Mouse (Mus musculus) lung, embryonic 14.5 days (tissue): Measurements from ENCODE around the gene Btbd2. TPM values are rescaled to one million over a fixed set of nuclear protein-coding genes. Genes with fewer than 3 reads are reported as not detected.

ENCODE experiments used
- ATAC-seq: fragments of 200-750 bp; cut with Nextera tagmentation; 2 replicates; pipeline ENCODE4 v1.8.0; 2017; ENCODE audit warnings: mild to moderate bottlenecking, moderate TSS enrichment, moderate library complexity; ENCODE audit not compliant: insufficient read depth
- DNase-seq: peaks from one replicate; pipeline ENCODE4 v3.0.0-alpha.2; 2015
- H3K27ac ChIP-seq: fragments of 300-500 bp; sonication (generic); 2 replicates; pipeline ENCODE4 v1.5.1; 2014; ENCODE audit warnings: low read depth, mild to moderate bottlenecking, moderate library complexity
- H3K27me3 ChIP-seq: fragments of 300-500 bp; sonication (generic); 2 replicates; pipeline ENCODE4 v1.6.1; 2014; ENCODE audit warnings: low read length, control low read depth; ENCODE audit not compliant: insufficient read depth
- H3K36me3 ChIP-seq: fragments of 300-500 bp; sonication (generic); 2 replicates; pipeline ENCODE4 v1.6.1; 2014; ENCODE audit warnings: control low read depth; ENCODE audit not compliant: insufficient read depth
- H3K4me1 ChIP-seq: fragments of 300-500 bp; sonication (generic); 2 replicates; pipeline ENCODE4 v1.6.1; 2014; ENCODE audit warnings: antibody characterized with exemption, control low read depth; ENCODE audit not compliant: insufficient read depth
- H3K4me2 ChIP-seq: fragments of 300-500 bp; sonication (generic); 2 replicates; pipeline ENCODE4 v1.6.1; 2014; ENCODE audit warnings: mild to moderate bottlenecking
- H3K4me3 ChIP-seq: fragments of 300-500 bp; sonication (generic); 2 replicates; pipeline ENCODE4 v1.5.1; 2014; ENCODE audit warnings: low read depth, low read length
- H3K9ac ChIP-seq: fragments of 300-500 bp; sonication (generic); 2 replicates; pipeline ENCODE4 v1.6.1; 2014
- H3K9me3 ChIP-seq: fragments of 300-500 bp; sonication (generic); 2 replicates; pipeline ENCODE4 v1.6.1; 2016; ENCODE audit warnings: low read depth, low read length, control low read depth
- CTCF ChIP-seq: IDR thresholded peaks from 2 replicates; pipeline ENCODE4 v1.5.1; 2016; ENCODE audit warnings: antibody characterized with exemption, low read depth
- WGBS: fragments of 180-500 bp; shearing (Covaris S2); extraction: QIAGEN DNeasy Blood & Tissue Kit; methylation state at CpG from one replicate; pipeline ENCODE4 v1.1.7; 2014; 5-methylcytosine and 5-hydroxymethylcytosine counted together
- polyA plus RNA-seq: library from polyadenylated mRNA; unstranded; fragments of >200 nt; fragmentation: Nextera tagmentation; extraction: Ambion mirVana; gene quantifications from 2 replicates; pipeline ENCODE4 v1.2.1, GENCODE M21; 2014

Btbd2 gene
- polyA plus RNA-seq, 1 experiment from 2014 or later, result 101 TPM

GRCm38 (mm10) chr10:80701721-80702535, 45.1 kb upstream of the Btbd2 start, which contains the start of the genes Mob3a and Izumo4:
TSS of gene Mob3a (minus strand) at chr10:80701977.
TSS of gene Izumo4 (plus strand) at chr10:80702184.
- H3K4me1 ChIP-seq, result peaks cover 12% of the 10 kb centered on the region
- peaks cover 19% of the 10 kb centered on the region for H3K36me3 ChIP-seq
- peak within 1 kb of the TSS; percentile 68 for H3K9ac ChIP-seq
- H3K4me3 ChIP-seq, result peak within 1 kb of the TSS; percentile 59
- DNase-seq (peak; percentile 99), ATAC-seq (peak; percentile 97)
- peak within 1 kb of the TSS; percentile 58 for H3K27ac ChIP-seq
- H3K27me3 ChIP-seq, result no peaks in the 10 kb centered on the region
- peak; percentile 24; the same call in 1 of the 2 replicates for TF ChIP-seq CTCF
- H3K4me2 ChIP-seq, result peak within 1 kb of the TSS; percentile 80
- under 1% methylated on average over 59 of the region's 59 CpGs for WGBS
- H3K9me3 ChIP-seq, result no peaks in the 10 kb centered on the region

GRCm38 (mm10) chr10:80700732-80701131, 43.9 kb upstream of the Btbd2 start:
- no peaks in the 10 kb centered on the region for H3K9me3 ChIP-seq
- no peaks in the 10 kb centered on the region for H3K27me3 ChIP-seq
- peaks cover 17% of the 10 kb centered on the region for H3K4me1 ChIP-seq
- TF ChIP-seq CTCF, result no peak
- H3K27ac ChIP-seq, result no peak overlapping the region
- H3K36me3 ChIP-seq, result peaks cover 7% of the 10 kb centered on the region; the same call in 1 of the 2 replicates
- peak overlapping the region; percentile 59 for H3K4me3 ChIP-seq
- peak overlapping the region; percentile 80 for H3K4me2 ChIP-seq
- no peak for DNase-seq
- no peak for ATAC-seq
- peak overlapping the region; percentile 68 for H3K9ac ChIP-seq
- WGBS, result 36% methylated on average over 4 of the region's 4 CpGs

GRCm38 (mm10) chr10:80700038-80700504, 43.2 kb upstream of the Btbd2 start:
- H3K4me3 ChIP-seq, result peak overlapping the region; percentile 59; the same call in 1 of the 2 replicates
- 0 out of 2 replicates have a peak, but pooled peaks cover 5% of the 10 kb centered on the region for H3K36me3 ChIP-seq
- H3K4me2 ChIP-seq, result peak overlapping the region; percentile 80
- no peak for TF ChIP-seq CTCF
- peaks cover 22% of the 10 kb centered on the region for H3K4me1 ChIP-seq
- H3K9me3 ChIP-seq, result no peaks in the 10 kb centered on the region
- H3K9ac ChIP-seq, result no peak overlapping the region
- no peak overlapping the region for H3K27ac ChIP-seq
- 82% methylated on average over 7 of the region's 7 CpGs for WGBS
- H3K27me3 ChIP-seq, result no peaks in the 10 kb centered on the region
- DNase-seq (no peak), ATAC-seq (no peak)

- peaks cover 22% of the 10 kb centered on the region for H3K4me1 ChIP-seq
- H3K9ac ChIP-seq, result no peak overlapping the region
- no peak overlapping the region for H3K4me2 ChIP-seq
- no peak for ATAC-seq
- no peak for TF ChIP-seq CTCF
- no peak overlapping the region for H3K27ac ChIP-seq
- WGBS, result 87% methylated on average over 9 of the region's 9 CpGs
- H3K4me3 ChIP-seq, result no peak overlapping the region
- DNase-seq, result no peak
- H3K27me3 ChIP-seq, result no peaks in the 10 kb centered on the region
- peaks cover 16% of the 10 kb centered on the region; the same call in 1 of the 2 replicates for H3K36me3 ChIP-seq
- H3K9me3 ChIP-seq, result no peaks in the 10 kb centered on the region
Observed at GRCm38 (mm10) chr10:80698605-80699004, 41.7 kb upstream of the Btbd2 start.

GRCm38 (mm10) chr10:80697812-80698211, 40.9 kb upstream of the Btbd2 start:
- Histone ChIP-seq H3K9me3 (no peaks in the 10 kb centered on the region), H3K9ac (no peak overlapping the region), H3K4me1 (peaks cover 22% of the 10 kb centered on the region), H3K4me3 (no peak overlapping the region), H3K36me3 (peaks cover 19% of the 10 kb centered on the region; the same call in 1 of the 2 replicates), H3K27ac (no peak overlapping the region), H3K4me2 (no peak overlapping the region), H3K27me3 (no peaks in the 10 kb centered on the region)
- DNase-seq, result no peak
- ATAC-seq, result no peak
- 66% methylated on average over 9 of the region's 9 CpGs for WGBS
- no peak for TF ChIP-seq CTCF

- no peak for TF ChIP-seq CTCF
- DNase-seq (no peak), ATAC-seq (no peak)
- H3K9ac ChIP-seq, result no peak overlapping the region; the same call in 1 of the 2 replicates
- H3K36me3 ChIP-seq, result peaks cover 19% of the 10 kb centered on the region; the same call in 1 of the 2 replicates
- no peak overlapping the region for H3K4me3 ChIP-seq
- 87% methylated on average over 8 of the region's 8 CpGs for WGBS
- H3K27me3 ChIP-seq, result no peaks in the 10 kb centered on the region
- H3K27ac ChIP-seq, result no peak overlapping the region
- H3K4me2 ChIP-seq, result no peak overlapping the region
- peaks cover 22% of the 10 kb centered on the region for H3K4me1 ChIP-seq
- no peaks in the 10 kb centered on the region for H3K9me3 ChIP-seq
Observed at GRCm38 (mm10) chr10:80697393-80697787, 40.5 kb upstream of the Btbd2 start.
